Mouse (Mus musculus): ENCODE data around the gene Ldah. TPM values are rescaled to one million over a fixed set of nuclear protein-coding genes. Genes with fewer than 3 reads are reported as not detected.

Ldah gene
- polyA plus RNA-seq, 1 experiment from 2014 or later, result 23.3 TPM

DNA sequence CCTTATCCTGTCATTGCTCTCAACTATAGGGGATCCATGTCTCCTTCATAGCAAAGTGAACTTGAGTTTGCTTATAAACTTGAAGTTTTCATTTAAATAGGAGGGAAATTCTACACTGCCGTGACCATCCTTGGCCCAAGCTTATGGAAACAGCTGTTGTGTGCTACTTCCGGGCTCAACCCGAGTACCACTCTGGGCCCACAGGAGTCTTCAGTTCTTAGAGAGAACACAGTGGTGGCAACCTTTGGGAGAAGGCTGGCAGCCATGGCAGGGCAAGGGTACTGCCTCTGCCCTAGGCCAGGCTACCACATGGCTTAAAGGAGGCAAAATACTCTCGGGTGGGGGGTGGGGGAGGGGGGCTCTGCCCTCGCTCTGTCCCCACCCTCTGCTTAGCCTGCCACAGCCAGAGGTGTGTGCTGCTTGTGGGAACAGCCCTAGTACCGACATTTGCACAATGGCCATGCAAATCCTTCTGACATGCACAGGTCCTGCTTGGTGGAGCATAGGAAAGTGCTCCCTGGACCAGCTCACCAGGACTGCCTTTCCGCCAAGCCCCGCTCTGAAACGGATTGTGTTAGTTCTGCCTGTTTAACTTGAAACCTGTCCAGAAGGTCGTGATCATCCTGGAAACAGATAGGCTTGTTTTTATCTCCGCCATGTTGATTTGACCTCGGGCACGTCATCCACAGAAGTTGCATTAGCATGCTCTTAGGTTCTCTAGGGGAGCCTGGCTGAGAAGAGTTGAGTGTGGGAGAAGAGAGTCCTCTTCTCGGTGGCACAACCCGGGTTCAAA, 73.5 kb downstream of the Ldah start:
- H3K27ac ChIP-seq (replicated peaks), result no peak overlapping the region
- H3K4me3 ChIP-seq (replicated peaks), result no peak overlapping the region
- H3K9ac ChIP-seq, result no peak overlapping the region
- WGBS (ENCODE audit: insufficient replicate concordance), result 71% methylated on average over 15 of the region's 15 CpGs
- peaks cover 4% of the 10 kb centered on the region; the same call in 1 of the 2 replicates for H3K36me3 ChIP-seq (replicated peaks)
- H3K4me2 ChIP-seq, result no peak overlapping the region
- H3K9me3 ChIP-seq (replicated peaks), result no peaks in the 10 kb centered on the region
- ATAC-seq (ENCODE audit: insufficient read depth), result peak; percentile 25; the same call in 1 of the 2 replicates
- no peaks in the 10 kb centered on the region for H3K4me1 ChIP-seq (replicated peaks)
- H3K27me3 ChIP-seq, result no peaks in the 10 kb centered on the region

DNA sequence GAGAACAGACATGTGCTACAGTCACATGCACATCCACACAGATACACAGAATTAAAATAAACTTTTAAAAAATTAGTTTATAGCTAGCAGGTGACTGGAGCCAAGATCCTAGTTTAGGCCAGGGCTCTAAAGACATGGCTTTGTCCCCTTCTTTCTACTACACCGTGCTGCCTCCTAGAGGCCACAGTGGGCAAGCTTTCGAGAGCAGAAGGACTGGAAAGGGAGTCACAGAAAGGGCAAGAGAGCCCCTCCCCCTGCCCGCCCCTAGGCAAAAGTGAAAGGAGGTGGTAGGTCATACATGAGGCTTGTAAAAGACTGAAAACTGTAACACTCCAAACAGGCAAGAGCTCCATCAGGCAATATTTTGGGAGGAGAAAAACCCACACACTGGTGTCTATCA, 80.1 kb downstream of the Ldah start:
- ATAC-seq (ENCODE audit: insufficient read depth), result no peak
- Histone ChIP-seq H3K27me3 (no peaks in the 10 kb centered on the region), H3K9ac (no peak overlapping the region), H3K36me3 (replicated peaks) (0 out of 2 replicates have a peak, but pooled peaks cover 4% of the 10 kb centered on the region), H3K4me3 (replicated peaks) (no peak overlapping the region), H3K27ac (replicated peaks) (no peak overlapping the region), H3K9me3 (replicated peaks) (no peaks in the 10 kb centered on the region), H3K4me2 (no peak overlapping the region), H3K4me1 (replicated peaks) (no peaks in the 10 kb centered on the region)
- WGBS (ENCODE audit: insufficient replicate concordance), result 52% methylated on average over 3 of the region's 3 CpGs

DNA sequence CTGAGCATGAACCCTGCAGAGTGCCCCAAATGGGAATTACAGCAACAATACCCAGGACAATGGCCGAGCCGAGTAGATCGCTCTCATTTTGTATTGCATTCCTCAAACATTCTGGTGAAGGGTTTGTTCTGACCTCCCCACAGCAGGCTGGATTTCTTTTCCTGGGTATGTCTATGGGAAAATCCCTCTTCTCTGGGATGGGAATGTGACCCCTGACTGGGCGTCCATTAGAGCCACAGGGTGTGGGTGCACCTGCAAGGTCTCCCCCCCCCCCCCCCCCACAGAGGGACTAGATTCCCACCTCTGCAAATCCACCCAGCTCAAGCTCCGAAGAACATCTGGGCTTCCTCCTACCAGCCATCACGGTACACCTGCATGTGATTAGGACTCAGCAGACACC, 81.2 kb downstream of the Ldah start:
- WGBS (ENCODE audit: insufficient replicate concordance), result 75% methylated on average over 6 of the region's 6 CpGs
- Histone ChIP-seq H3K4me2 (no peak overlapping the region), H3K9ac (no peak overlapping the region), H3K36me3 (replicated peaks) (0 out of 2 replicates have a peak, but pooled peaks cover 4% of the 10 kb centered on the region), H3K4me1 (replicated peaks) (no peaks in the 10 kb centered on the region), H3K27me3 (peaks cover 4% of the 10 kb centered on the region; the same call in 1 of the 2 replicates), H3K27ac (replicated peaks) (no peak overlapping the region), H3K4me3 (replicated peaks) (no peak overlapping the region), H3K9me3 (replicated peaks) (no peaks in the 10 kb centered on the region)
- no peak for ATAC-seq (ENCODE audit: insufficient read depth)

DNA sequence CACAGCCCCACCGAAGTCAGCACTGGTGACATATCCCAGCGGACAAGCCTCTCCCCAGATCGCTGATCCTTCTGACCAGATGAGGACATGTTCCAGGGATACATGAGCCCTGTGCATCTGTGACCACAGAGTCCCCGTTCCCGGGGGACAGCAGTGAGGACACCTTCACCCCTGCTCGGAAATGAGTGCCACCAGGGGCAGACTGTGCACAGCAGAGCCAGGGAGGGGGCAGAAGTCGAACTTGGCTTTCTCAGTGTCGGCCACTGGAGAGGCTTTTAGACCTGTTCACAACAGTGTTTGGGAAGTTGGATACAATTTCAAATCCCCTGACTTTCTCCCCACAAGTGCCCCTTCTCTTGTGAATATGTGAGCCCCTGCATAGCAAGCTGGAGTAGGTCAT, 81.6 kb downstream of the Ldah start:
- 77% methylated on average over 8 of the region's 8 CpGs for WGBS (ENCODE audit: insufficient replicate concordance)

DNA sequence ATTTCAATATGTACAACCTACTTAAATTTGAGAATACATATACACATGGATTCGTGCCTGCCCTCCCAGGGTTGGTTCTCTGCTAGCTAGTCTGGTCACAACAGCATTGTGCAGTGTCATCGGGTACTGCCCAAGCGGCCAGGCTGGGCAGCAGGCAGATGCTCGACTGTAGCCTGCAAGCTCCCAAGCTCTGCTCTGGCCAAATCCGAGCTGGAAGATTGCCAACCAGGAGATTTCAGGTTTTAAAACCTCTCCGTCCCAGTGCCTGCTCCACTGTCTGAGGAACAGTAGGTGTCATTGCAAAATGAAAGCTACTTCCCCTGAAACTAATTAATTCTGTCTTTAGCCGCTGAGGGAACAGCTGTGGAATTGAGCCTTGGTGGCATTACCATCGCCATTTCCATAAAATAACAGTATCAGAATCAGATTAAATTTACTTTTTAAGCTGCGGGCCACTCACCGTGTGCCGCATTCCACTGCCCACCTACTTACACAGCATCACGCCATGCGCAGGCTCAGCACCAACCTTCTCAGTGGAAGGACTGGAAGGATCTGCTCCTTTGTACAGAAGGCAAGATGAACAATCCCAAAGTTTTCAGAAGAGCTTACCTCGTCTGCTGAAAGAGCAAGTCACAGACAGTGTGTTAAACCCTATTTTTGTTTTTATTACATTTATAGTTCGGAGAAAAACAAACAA, 83.4 kb downstream of the Ldah start:
- Histone ChIP-seq H3K27ac (replicated peaks) (no peak overlapping the region), H3K9ac (no peak overlapping the region), H3K4me2 (no peak overlapping the region)

More for the DNA sequence above, 81.6 kb downstream of the Ldah start:
- Histone ChIP-seq H3K4me1 (replicated peaks) (no peaks in the 10 kb centered on the region), H3K27me3 (peaks cover 8% of the 10 kb centered on the region; the same call in 1 of the 2 replicates), H3K9me3 (replicated peaks) (no peaks in the 10 kb centered on the region), H3K4me2 (no peak overlapping the region), H3K4me3 (replicated peaks) (no peak overlapping the region), H3K9ac (no peak overlapping the region), H3K36me3 (replicated peaks) (0 out of 2 replicates have a peak, but pooled peaks cover 2% of the 10 kb centered on the region), H3K27ac (replicated peaks) (no peak overlapping the region)
- ATAC-seq (ENCODE audit: insufficient read depth), result no peak

DNA sequence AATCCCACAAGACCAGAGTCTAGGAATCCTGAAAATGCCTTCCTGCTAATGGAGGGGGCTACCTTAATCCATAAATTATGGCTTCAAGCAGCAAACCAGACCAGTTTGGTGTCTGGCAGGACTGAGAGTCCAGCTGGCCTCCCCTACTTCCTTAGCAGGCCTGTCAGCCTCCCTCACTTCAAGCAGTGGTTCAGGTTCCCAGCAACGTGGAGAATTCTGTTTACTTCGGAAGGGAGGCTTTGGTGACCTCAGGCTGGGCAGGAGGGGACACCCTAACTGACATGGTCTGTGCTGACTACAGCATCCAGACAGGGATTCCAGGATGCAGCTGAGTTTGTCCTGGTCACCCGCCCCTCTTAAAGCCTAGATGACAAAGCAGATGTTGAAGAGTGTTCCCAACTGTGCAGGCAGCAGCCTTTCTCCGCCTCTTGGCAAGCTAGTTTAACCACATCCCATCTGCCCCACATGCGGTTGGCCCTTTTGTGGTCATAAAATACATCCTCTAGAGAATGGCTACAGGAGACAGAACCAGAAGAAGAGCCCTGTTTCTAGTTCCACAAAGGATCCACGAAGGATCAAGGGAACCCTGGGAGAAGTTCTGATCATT, 87.5 kb downstream of the Ldah start:
- ATAC-seq (ENCODE audit: insufficient read depth), result no peak
- no peak overlapping the region for H3K27ac ChIP-seq (replicated peaks)
- H3K27me3 ChIP-seq, result peaks cover 66% of the 10 kb centered on the region
- no peak overlapping the region for H3K9ac ChIP-seq
- peaks cover 3% of the 10 kb centered on the region for H3K4me1 ChIP-seq (replicated peaks)
- no peaks in the 10 kb centered on the region for H3K9me3 ChIP-seq (replicated peaks)
- 9% methylated on average over 6 of the region's 6 CpGs for WGBS (ENCODE audit: insufficient replicate concordance)
- no peaks in the 10 kb centered on the region for H3K36me3 ChIP-seq (replicated peaks)
- no peak overlapping the region for H3K4me2 ChIP-seq
- H3K4me3 ChIP-seq (replicated peaks), result no peak overlapping the region

More for the DNA sequence above, 83.4 kb downstream of the Ldah start:
- no peak for ATAC-seq (ENCODE audit: insufficient read depth)
- WGBS (ENCODE audit: insufficient replicate concordance), result 68% methylated on average over 15 of the region's 15 CpGs
- Histone ChIP-seq H3K9me3 (replicated peaks) (no peaks in the 10 kb centered on the region), H3K4me3 (replicated peaks) (no peak overlapping the region), H3K27me3 (peaks cover 26% of the 10 kb centered on the region), H3K36me3 (replicated peaks) (no peaks in the 10 kb centered on the region), H3K4me1 (replicated peaks) (no peaks in the 10 kb centered on the region)

DNA sequence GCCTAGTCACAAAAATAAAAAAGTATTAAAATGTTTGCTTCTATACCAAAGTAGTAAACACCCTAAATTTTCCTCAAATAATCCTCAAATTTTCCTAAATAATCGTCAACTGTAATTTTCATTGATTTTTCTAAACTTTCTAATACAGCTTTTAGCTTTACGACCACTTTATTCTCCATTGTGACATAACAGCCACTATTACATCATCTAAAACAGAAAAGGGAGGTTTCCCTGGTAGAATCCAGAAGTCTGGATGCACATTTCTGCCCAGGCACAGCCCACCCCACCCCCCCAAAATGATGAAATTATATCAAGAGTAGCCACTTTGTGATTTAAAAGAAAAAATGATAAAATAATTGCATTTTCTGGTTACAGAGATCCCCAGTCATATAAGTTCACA, 88.2 kb downstream of the Ldah start:
- H3K27ac ChIP-seq (replicated peaks), result no peak overlapping the region
- peaks cover 3% of the 10 kb centered on the region for H3K4me1 ChIP-seq (replicated peaks)
- no peak for ATAC-seq (ENCODE audit: insufficient read depth)
- no peaks in the 10 kb centered on the region for H3K9me3 ChIP-seq (replicated peaks)
- no peak overlapping the region for H3K9ac ChIP-seq
- peaks cover 74% of the 10 kb centered on the region for H3K27me3 ChIP-seq
- no peak overlapping the region for H3K4me2 ChIP-seq
- H3K36me3 ChIP-seq (replicated peaks), result no peaks in the 10 kb centered on the region
- WGBS (ENCODE audit: insufficient replicate concordance), result 41% methylated on average over 2 of the region's 2 CpGs
- H3K4me3 ChIP-seq (replicated peaks), result no peak overlapping the region

DNA sequence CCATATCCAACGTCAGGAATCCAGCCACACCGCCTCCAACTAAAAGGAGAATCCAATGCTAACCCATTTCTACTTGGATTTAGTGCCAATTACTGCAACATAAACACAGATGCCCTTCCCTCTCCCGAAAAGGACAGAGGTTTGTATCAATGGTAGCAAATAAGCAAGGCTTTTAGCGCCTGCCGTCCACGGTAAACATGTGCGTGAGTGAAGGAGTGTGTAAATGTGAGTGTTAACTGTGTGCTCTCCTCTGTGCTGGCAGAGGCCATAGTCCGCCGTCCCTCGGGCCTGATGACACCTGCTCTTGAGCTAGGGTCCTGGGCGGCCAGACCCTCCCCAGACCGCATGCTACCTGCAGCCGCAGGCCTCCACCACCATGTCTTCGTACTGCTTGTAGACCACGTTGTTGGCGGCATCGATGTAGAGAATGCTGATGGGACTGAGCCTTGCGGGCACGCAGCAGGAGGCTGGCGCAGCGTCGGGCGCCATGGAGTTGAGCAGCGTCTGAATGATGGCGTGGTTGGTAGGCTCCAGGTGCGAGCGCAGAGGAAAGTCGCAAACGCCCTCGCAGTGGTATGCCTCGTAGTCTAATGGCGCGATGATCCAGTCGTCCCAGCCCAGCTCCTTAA, 89.8 kb downstream of the Ldah start:
- Histone ChIP-seq H3K27ac (replicated peaks) (no peak overlapping the region), H3K27me3 (peaks cover 89% of the 10 kb centered on the region), H3K4me2 (peak overlapping the region; percentile 50), H3K4me1 (replicated peaks) (peaks cover 9% of the 10 kb centered on the region), H3K9me3 (replicated peaks) (no peaks in the 10 kb centered on the region), H3K4me3 (replicated peaks) (peak overlapping the region; percentile 33), H3K36me3 (replicated peaks) (no peaks in the 10 kb centered on the region), H3K9ac (no peak overlapping the region)
- 9% methylated on average over 34 of the region's 34 CpGs for WGBS (ENCODE audit: insufficient replicate concordance)
- ATAC-seq (ENCODE audit: insufficient read depth), result no peak

DNA sequence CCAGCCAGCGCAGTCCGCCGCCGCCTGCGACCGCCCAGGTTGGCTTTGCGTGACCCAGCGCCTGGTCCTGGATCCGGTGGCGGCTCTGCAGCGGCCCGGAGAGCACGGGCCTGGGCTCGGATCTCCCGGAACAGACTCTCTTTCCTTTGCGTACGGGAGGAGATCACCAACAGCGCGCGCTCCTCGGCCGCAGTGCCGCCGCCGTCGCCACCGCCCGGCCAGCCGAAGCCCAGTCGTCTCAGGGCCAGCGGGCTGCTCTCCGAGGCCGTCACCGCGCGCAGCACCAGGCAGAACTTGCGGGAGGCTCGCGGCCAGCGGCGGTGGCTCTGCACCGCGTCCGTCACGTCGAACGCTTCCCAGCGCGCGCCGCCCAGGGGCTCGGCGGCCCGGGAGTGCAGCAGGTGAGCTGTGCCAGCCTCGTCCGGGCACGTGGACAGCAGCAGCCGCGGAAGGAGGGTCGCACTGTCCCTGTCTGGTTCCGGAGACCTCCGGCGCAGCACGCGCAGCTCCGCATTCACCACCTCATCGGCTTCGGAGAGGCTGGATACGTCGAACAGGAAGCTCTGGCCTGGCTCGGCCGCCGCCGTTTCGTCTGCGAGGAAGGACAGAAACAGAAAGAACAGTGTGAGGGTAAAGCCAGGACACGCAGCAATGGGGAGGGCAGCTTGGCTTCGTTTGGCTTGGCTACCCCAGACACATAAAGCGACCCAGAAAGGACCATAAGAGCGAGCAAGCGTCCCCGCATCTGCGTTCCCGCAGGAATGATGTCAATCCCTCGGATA, 90.6 kb downstream of the Ldah start:
- Histone ChIP-seq H3K36me3 (replicated peaks) (no peaks in the 10 kb centered on the region), H3K9ac (no peak overlapping the region), H3K4me1 (replicated peaks) (peaks cover 9% of the 10 kb centered on the region), H3K4me3 (replicated peaks) (peak overlapping the region; percentile 33), H3K9me3 (replicated peaks) (no peaks in the 10 kb centered on the region), H3K27me3 (peaks cover 98% of the 10 kb centered on the region), H3K4me2 (peak overlapping the region; percentile 50), H3K27ac (replicated peaks) (no peak overlapping the region)
- no peak for ATAC-seq (ENCODE audit: insufficient read depth)
- 3% methylated on average over 85 of the region's 85 CpGs for WGBS (ENCODE audit: insufficient replicate concordance)
